Mouse (Mus musculus) lung, adult 2 months (tissue): ENCODE measurements at regions not wholly inside any gene's neighbourhood (a gene's known extent, or its start where the extent isn't known, plus 50 kb on each side); places are given as distances from the start of the nearest gene placed in this dataset.

Experiments
- CTCF ChIP-seq: fragments of 200-500 bp; IDR thresholded peaks from 2 replicates; pipeline ENCODE4 v1.5.1; 2011; ENCODE audit warnings: mild to moderate bottlenecking, low read length, control low read depth; ENCODE audit not compliant: insufficient read depth
- POLR2A ChIP-seq: fragments of 200-500 bp; IDR thresholded peaks from 2 replicates; pipeline ENCODE4 v1.6.1; 2011; ENCODE audit warnings: low read depth, mild to moderate bottlenecking, control low read depth, low read length, borderline replicate concordance; ENCODE audit errors: extremely low read depth

DNA sequence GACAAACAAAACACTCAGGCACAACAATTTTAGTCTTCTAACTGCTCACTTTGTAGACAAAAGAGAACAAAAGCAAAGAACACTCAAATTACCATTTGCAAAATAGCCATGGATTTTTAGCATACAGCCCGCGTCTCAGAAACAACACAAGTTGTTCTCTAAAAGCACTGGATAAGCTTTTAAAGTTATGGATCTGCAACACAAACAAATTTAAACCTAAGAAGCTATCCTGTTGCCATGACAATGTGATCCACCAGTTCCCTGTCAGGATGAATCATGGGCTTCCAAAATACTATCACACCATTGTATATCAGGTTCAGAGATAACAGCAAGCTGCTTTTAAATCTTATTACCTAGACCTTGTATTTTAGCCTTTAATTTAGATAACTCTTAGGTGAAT lies 550.9 kb upstream of the Syt1 start:
- TF ChIP-seq CTCF (no peak), POLR2A (no peak)
